Mouse (Mus musculus) liver, postnatal 0 days (tissue): ENCODE results near the gene Sult2b1.

Experiments used
- CTCF ChIP-seq: sonication (generic); IDR thresholded peaks from 2 replicates; pipeline ENCODE4 v1.5.1; 2016; ENCODE audit warnings: antibody characterized with exemption, low read depth
- EP300 ChIP-seq: IDR thresholded peaks from 2 replicates; pipeline ENCODE4 v1.6.1; 2016; ENCODE audit warnings: antibody characterized with exemption, low read depth, mild to moderate bottlenecking

DNA sequence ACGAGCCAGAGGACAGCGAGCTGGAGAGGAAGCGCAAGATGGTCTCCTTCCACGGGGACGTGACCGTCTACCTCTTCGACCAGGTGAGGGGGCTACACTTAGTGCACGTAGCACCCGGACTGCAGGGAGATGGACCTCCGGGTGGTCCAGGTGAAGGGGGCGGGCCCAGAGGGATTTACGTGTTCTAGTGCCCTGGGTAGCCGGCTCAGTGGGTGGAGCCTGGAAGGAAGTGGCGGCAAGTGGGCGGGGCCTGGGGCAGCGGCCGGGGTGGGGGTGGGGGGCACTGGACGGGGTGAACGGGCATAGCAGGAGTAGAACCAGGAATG lies 14.0 kb upstream of the Sult2b1 start:
- TF ChIP-seq CTCF (no peak), EP300 (no peak)
